ENCODE assay signal across 30 mouse cellular contexts in genomic region chr7:83117065-83117464, GRCm38 (mm10).
"Had no signal": no experiment of that assay in that cellular context is flagged by ENCODE, and none has a peak within 500 bp of the region (broad histone marks: within the 10 kb centered on the region; RNA-seq: fewer than 3 reads in every experiment).

No protein-coding gene starts in this region.

- H3K36me3 ChIP-seq: embryonic facial prominence, embryonic 10.5 days; embryonic facial prominence, embryonic 12.5 days; embryonic facial prominence, embryonic 13.5 days; embryonic facial prominence, embryonic 15.5 days; forebrain, embryonic 10.5 days; forebrain, embryonic 12.5 days; forebrain, embryonic 15.5 days had no signal

- H3K9ac ChIP-seq: embryonic facial prominence, embryonic 12.5 days; embryonic facial prominence, embryonic 13.5 days; embryonic facial prominence, embryonic 15.5 days; forebrain, embryonic 12.5 days; forebrain, embryonic 13.5 days; forebrain, embryonic 15.5 days; forebrain, postnatal 0 days had no signal

- H3K4me1 ChIP-seq: embryonic facial prominence, embryonic 12.5 days; embryonic facial prominence, embryonic 15.5 days; forebrain, embryonic 10.5 days; forebrain, embryonic 12.5 days; forebrain, embryonic 13.5 days; forebrain, embryonic 15.5 days had no signal

- H3K27me3 ChIP-seq: embryonic facial prominence, embryonic 12.5 days; embryonic facial prominence, embryonic 13.5 days; embryonic facial prominence, embryonic 15.5 days; forebrain, embryonic 12.5 days; forebrain, embryonic 13.5 days; forebrain, embryonic 15.5 days had no signal

- H3K9me3 ChIP-seq: embryonic facial prominence, embryonic 10.5 days; embryonic facial prominence, embryonic 12.5 days; embryonic facial prominence, embryonic 13.5 days; embryonic facial prominence, embryonic 15.5 days; forebrain, embryonic 10.5 days; forebrain, embryonic 12.5 days; forebrain, embryonic 13.5 days; forebrain, embryonic 15.5 days had no signal

- H3K4me2 ChIP-seq: embryonic facial prominence, embryonic 12.5 days; embryonic facial prominence, embryonic 13.5 days; embryonic facial prominence, embryonic 15.5 days; forebrain, embryonic 12.5 days; forebrain, embryonic 13.5 days; forebrain, embryonic 15.5 days had no signal

- H3K27ac ChIP-seq: embryonic facial prominence, embryonic 10.5 days; embryonic facial prominence, embryonic 12.5 days; embryonic facial prominence, embryonic 13.5 days; embryonic facial prominence, embryonic 15.5 days; forebrain, embryonic 10.5 days; forebrain, embryonic 12.5 days; forebrain, embryonic 13.5 days; forebrain, embryonic 15.5 days; gastrocnemius, adult 2 months; heart, adult 2 months had no signal

- ATAC-seq: forebrain, embryonic 13.5 days; forebrain, embryonic 14.5 days; forebrain, embryonic 15.5 days; forebrain, embryonic 16.5 days; forebrain, postnatal 0 days had no signal

- DNase-seq: cerebellum, adult 18-20 months; cerebellum, adult 2 months; cerebellum, adult 8-10 months; cerebellum, adult 9-10 months; cerebellum, adult 9-11 months; cerebellum, postnatal 10 days; cerebellum, postnatal 14 days; cerebellum, postnatal 25 days; cerebellum, postnatal 36 days; embryo, embryonic 11 days; forebrain, postnatal 0 days; gastrocnemius, adult 2 months; gastrocnemius, postnatal 10 days; gastrocnemius, postnatal 14 days; gastrocnemius, postnatal 25 days; gastrocnemius, postnatal 36 days; heart, adult 11 months; heart, adult 18-20 months; heart, adult 2 months had no signal

- H3K4me3 ChIP-seq: embryonic facial prominence, embryonic 10.5 days; embryonic facial prominence, embryonic 12.5 days; embryonic facial prominence, embryonic 13.5 days; embryonic facial prominence, embryonic 15.5 days; erythroblast, embryonic 14.5 days; forebrain, embryonic 10.5 days; forebrain, embryonic 12.5 days; forebrain, embryonic 13.5 days; forebrain, embryonic 15.5 days; gastrocnemius, adult 2 months; heart, adult 2 months had no signal
